Mouse (Mus musculus) embryonic facial prominence, embryonic 10.5 days (tissue): Measurements from ENCODE around the gene Lrrc49. TPM values are rescaled to one million over a fixed set of nuclear protein-coding genes. Genes with fewer than 3 reads are reported as not detected.

ENCODE experiments used
- DNase-seq: peaks from one replicate; pipeline ENCODE4 v3.0.0-alpha.2; 2017; ENCODE audit warnings: low spot score
- H3K27ac ChIP-seq: fragments of 300-500 bp; sonication (generic); replicated peaks from 2 replicates; pipeline ENCODE4 v1.5.1; 2016; ENCODE audit warnings: mild to moderate bottlenecking
- H3K27me3 ChIP-seq: fragments of 300-500 bp; sonication (generic); replicated peaks from 2 replicates; pipeline ENCODE4 v1.6.1; 2016; ENCODE audit warnings: low read depth, mild to moderate bottlenecking; ENCODE audit not compliant: poor library complexity, severe bottlenecking
- H3K36me3 ChIP-seq: fragments of 300-500 bp; sonication (generic); replicated peaks from 2 replicates; pipeline ENCODE4 v1.6.1; 2016; ENCODE audit warnings: mild to moderate bottlenecking, moderate library complexity
- H3K4me1 ChIP-seq: fragments of 300-500 bp; sonication (generic); 2 replicates; pipeline ENCODE4 v1.6.1; 2016
- H3K4me3 ChIP-seq: fragments of 300-500 bp; sonication (generic); 2 replicates; pipeline ENCODE4 v1.5.1; 2016; ENCODE audit warnings: mild to moderate bottlenecking, moderate library complexity
- H3K9me3 ChIP-seq: fragments of 300-500 bp; sonication (generic); 2 replicates; pipeline ENCODE4 v1.6.1; 2016; ENCODE audit warnings: mild to moderate bottlenecking
- WGBS: fragments of 180-500 bp; shearing (Covaris S2); methylation state at CpG from one replicate; pipeline ENCODE4 v1.1.7; 2016; 5-methylcytosine and 5-hydroxymethylcytosine counted together
- polyA plus RNA-seq: library from polyadenylated mRNA; unstranded; fragments of >200 nt; fragmentation: Nextera tagmentation; extraction: Ambion mirVana; gene quantifications from 2 replicates; pipeline ENCODE4 v1.2.1, GENCODE M21; 2016

Gene Lrrc49
- polyA plus RNA-seq, 1 experiment from 2014 or later: 27.1 TPM

DNA sequence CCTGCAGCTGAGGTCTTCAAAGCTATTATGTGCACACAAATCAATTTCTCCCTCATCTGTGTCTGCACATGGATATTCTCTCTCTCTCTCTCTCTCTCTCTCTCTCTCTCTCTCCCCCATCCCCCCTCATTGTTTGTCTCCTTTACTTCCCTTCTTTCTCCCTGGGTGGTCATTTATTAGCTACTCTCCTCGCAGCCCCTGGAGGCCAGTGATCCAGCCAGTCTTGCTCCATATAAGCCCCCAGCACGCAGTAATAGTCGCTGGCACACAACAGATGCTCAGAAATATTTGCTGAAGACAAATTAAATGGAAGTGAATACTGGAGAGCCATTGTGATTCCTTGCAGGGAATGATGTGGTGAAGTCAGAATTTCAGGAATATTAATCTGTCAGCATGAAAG, 168.4 kb downstream of the Lrrc49 start:
- no peak for DNase-seq
- peaks cover 68% of the 10 kb centered on the region for H3K27me3 ChIP-seq
- H3K27ac ChIP-seq: no peak overlapping the region
- no peaks in the 10 kb centered on the region for H3K9me3 ChIP-seq
- H3K4me1 ChIP-seq: peaks cover 63% of the 10 kb centered on the region
- 24% methylated on average over 3 of the region's 3 CpGs for WGBS
- no peak overlapping the region for H3K4me3 ChIP-seq
- H3K36me3 ChIP-seq: no peaks in the 10 kb centered on the region

Other genes starting within 250 kb of the Lrrc49 start
- 4.2 and 5.7 TPM in 2 replicates for gene Thsd4, start 166.1 kb downstream of the Lrrc49 start, polyA plus RNA-seq
- gene Larp6, start 24.8 kb upstream of the Lrrc49 start, polyA plus RNA-seq: 0.72 TPM in 2 replicates
- 30.0 and 31.0 TPM in 2 replicates for gene Uaca, start 106.4 kb upstream of the Lrrc49 start, polyA plus RNA-seq